Mouse (Mus musculus): Measurements from ENCODE around the gene Anp32b.

DNA sequence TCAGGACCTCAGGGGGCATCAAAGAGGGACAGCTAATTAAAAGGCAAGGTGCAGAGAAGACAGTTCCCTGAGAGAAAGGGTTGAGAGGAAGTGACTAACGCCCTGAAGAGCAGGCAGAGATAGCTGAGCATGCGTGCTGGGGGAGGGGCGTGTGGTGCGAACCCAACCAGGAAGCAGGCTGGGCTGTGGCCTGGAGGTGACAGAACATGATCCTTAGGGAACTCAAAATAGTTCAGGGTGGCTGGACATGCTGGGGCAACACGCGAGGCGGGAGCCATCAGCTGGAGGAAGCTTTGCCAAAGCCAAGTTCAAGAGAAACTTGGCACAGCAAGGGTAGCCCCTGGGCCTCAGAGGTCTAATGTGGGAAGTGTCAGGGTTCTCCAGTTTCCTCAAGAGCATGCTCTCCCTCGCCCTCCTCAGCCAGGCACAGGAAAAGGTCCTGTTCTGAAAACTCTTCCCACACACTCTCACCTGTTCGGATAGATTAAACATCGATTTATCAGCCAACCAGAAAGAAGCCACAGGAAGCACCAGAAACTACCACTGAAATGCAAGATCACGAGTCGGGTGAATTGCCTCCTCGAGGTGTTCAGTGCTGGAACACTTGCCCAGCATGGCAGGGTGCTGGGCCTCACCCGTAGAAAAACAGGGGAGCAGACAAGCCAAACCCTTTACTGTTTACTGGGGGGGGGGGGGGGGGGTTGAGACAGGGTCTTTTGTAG, 35.2 kb downstream of the Anp32b start:
- TF ChIP-seq CTCF (IDR thresholded peaks at IDR 0.05 in 2 of 3, conservative IDR thresholded peaks at IDR 0.05 in 1 of 3; ENCODE audit: control insufficient read depth in 1 of 3, insufficient read depth in 1 of 3, low read depth in 2 of 3, low read length in 3 of 3, poor library complexity in 1 of 3, severe bottlenecking in 1 of 3), result no peak
- TF ChIP-seq MAFK (IDR thresholded peaks at IDR 0.05; ENCODE audit: borderline replicate concordance, low read depth, low read length), result no peak
- peak; percentile 76 for TF ChIP-seq TBP (IDR thresholded peaks at IDR 0.05; ENCODE audit: low read depth, low read length)
- TF ChIP-seq CHD2 (IDR thresholded peaks at IDR 0.05; ENCODE audit: low read length), result peak; percentile 55
- no peak for TF ChIP-seq KAT2A (conservative IDR thresholded peaks at IDR 0.05; ENCODE audit: low read depth, low read length)
- peak; percentile 32 to 91; a peak in 2 of 4 replicates for TF ChIP-seq POLR2A (IDR thresholded peaks at IDR 0.05; ENCODE audit: control insufficient read depth in 1 of 2, insufficient read depth in 1 of 2, low read depth in 1 of 2, low read length in 2 of 2, poor library complexity in 1 of 2)
- peak; percentile 67; the same call in 1 of the 2 replicates for TF ChIP-seq POLR2AphosphoS2 (IDR thresholded peaks at IDR 0.05; ENCODE audit: low read length)
- peak; percentile 81 for TF ChIP-seq SIN3A (IDR thresholded peaks at IDR 0.05; ENCODE audit: low read length)
- TF ChIP-seq NELFE (IDR thresholded peaks at IDR 0.05; ENCODE audit: low read depth, low read length), result peak; percentile 77
- peak; percentile 55 to 72; a peak in 3 of 4 replicates for TF ChIP-seq EP300 (IDR thresholded peaks at IDR 0.05; ENCODE audit: low read depth in 1 of 2, low read length in 2 of 2)
- no peak for TF ChIP-seq ZKSCAN1 (IDR thresholded peaks at IDR 0.05; ENCODE audit: low read depth, low read length)
- TF ChIP-seq POLR2AphosphoS5 (IDR thresholded peaks at IDR 0.05; ENCODE audit: borderline replicate concordance, low read depth, low read length), result no peak
- TF ChIP-seq ETS1 (IDR thresholded peaks at IDR 0.05; ENCODE audit: low read depth, low read length), result peak; percentile 64
